Mouse (Mus musculus) gastrocnemius, adult 2 months (tissue): ENCODE data around the gene Zfp423. TPM values are rescaled to one million over a fixed set of nuclear protein-coding genes. Genes with fewer than 3 reads are reported as not detected.

Experiments
- DNase-seq: peaks from one replicate; pipeline ENCODE4 v3.0.0; 2022
- H3K27ac ChIP-seq: fragments of 200-600 bp; 2 replicates; pipeline ENCODE4 v1.8.1; 2022; ENCODE audit warnings: mild to moderate bottlenecking
- H3K4me3 ChIP-seq: fragments of 200-600 bp; 2 replicates; pipeline ENCODE4 v1.8.1; 2022; ENCODE audit warnings: mild to moderate bottlenecking, moderate library complexity
- CTCF ChIP-seq: fragments of 200-600 bp; IDR thresholded peaks from 2 replicates; pipeline ENCODE4 v1.8.1; 2022; ENCODE audit warnings: antibody characterized with exemption, mild to moderate bottlenecking, moderate library complexity
- intact Hi-C: fragments of 180-260 bp; cut with DNase I; formaldehyde crosslinking; loops from one replicate; pipeline ENCODE4 v1.15.1; 2025
- total RNA-seq, 2 experiments: library from RNA; stranded (reverse); gene quantifications; 2 replicates each; pipeline ENCODE4 v1.2.3; 2021

Zfp423 gene
- total RNA-seq, 2 experiments from 2014 or later: 13.0 to 15.6 TPM

- intact Hi-C loops: loop anchor here (2.0 to 5.0 kb wide), 2 partner anchors 39 to 89 kb away; no protein-coding TSS in a partner anchor
- H3K27ac ChIP-seq: peak overlapping the region; percentile 73
- peak overlapping the region; percentile 63 for H3K4me3 ChIP-seq
- peak; percentile 96 for TF ChIP-seq CTCF
- peak; percentile 85 for DNase-seq
Observed at GRCm38 (mm10) chr8:87663349-87664216, 295.8 kb downstream of the Zfp423 start.

GRCm38 (mm10) chr8:87662811-87663341 lies 296.5 kb downstream of the Zfp423 start:
- Histone ChIP-seq H3K27ac (peak overlapping the region; percentile 73), H3K4me3 (peak overlapping the region; percentile 63)
- intact Hi-C loops: loop anchor here (2.0 to 5.0 kb wide), 2 partner anchors 39 to 90 kb away; no protein-coding TSS in a partner anchor
- peak; percentile 68 for DNase-seq
- no peak for TF ChIP-seq CTCF

GRCm38 (mm10) chr8:87662307-87662771 lies 297.1 kb downstream of the Zfp423 start:
- intact Hi-C loops: loop anchor here (2.0 to 5.0 kb wide), 2 partner anchors 40 to 90 kb away; no protein-coding TSS in a partner anchor

GRCm38 (mm10) chr8:87660916-87661910 lies 298.2 kb downstream of the Zfp423 start:
- Histone ChIP-seq H3K4me3 (no peak overlapping the region), H3K27ac (no peak overlapping the region)
- DNase-seq: no peak
- TF ChIP-seq CTCF: no peak
- intact Hi-C loops: loop anchor here (5.0 kb wide), 1 partner anchor 41 kb away; no protein-coding TSS in a partner anchor

More at GRCm38 (mm10) chr8:87662307-87662771, 297.1 kb downstream of the Zfp423 start:
- Histone ChIP-seq H3K4me3 (peak overlapping the region; percentile 63), H3K27ac (peak overlapping the region; percentile 73)
- no peak for DNase-seq
- no peak for TF ChIP-seq CTCF

- Histone ChIP-seq H3K27ac (no peak overlapping the region), H3K4me3 (no peak overlapping the region)
- no peak for TF ChIP-seq CTCF
- no peak for DNase-seq
- intact Hi-C loops: loop anchor here (5.0 kb wide), 1 partner anchor 42 kb away; no protein-coding TSS in a partner anchor
Observed at GRCm38 (mm10) chr8:87660029-87660915, 299.1 kb downstream of the Zfp423 start.

- TF ChIP-seq CTCF: no peak
- no peak for DNase-seq
- no peak overlapping the region; the same call in 1 of the 2 replicates for H3K27ac ChIP-seq
- intact Hi-C loops: no loop called here
- no peak overlapping the region for H3K4me3 ChIP-seq
Observed at GRCm38 (mm10) chr8:87657488-87657887, 301.9 kb downstream of the Zfp423 start.

- intact Hi-C loops: no loop called here
Observed at GRCm38 (mm10) chr8:87656484-87657230, 302.7 kb downstream of the Zfp423 start.

GRCm38 (mm10) chr8:87655946-87656345 lies 303.4 kb downstream of the Zfp423 start:
- intact Hi-C loops: no loop called here
- H3K4me3 ChIP-seq: peak overlapping the region; percentile 75
- DNase-seq: peak; percentile 72
- TF ChIP-seq CTCF: no peak
- H3K27ac ChIP-seq: peak overlapping the region; percentile 81

More at GRCm38 (mm10) chr8:87656484-87657230, 302.7 kb downstream of the Zfp423 start:
- DNase-seq: peak; percentile 92
- peak overlapping the region; percentile 81 for H3K27ac ChIP-seq
- H3K4me3 ChIP-seq: peak overlapping the region; percentile 75
- TF ChIP-seq CTCF: no peak

GRCm38 (mm10) chr8:87647781-87648180 lies 311.6 kb downstream of the Zfp423 start:
- H3K4me3 ChIP-seq: no peak overlapping the region
- no peak for DNase-seq
- intact Hi-C loops: no loop called here
- TF ChIP-seq CTCF: no peak
- H3K27ac ChIP-seq: no peak overlapping the region

- Histone ChIP-seq H3K27ac (no peak overlapping the region), H3K4me3 (no peak overlapping the region)
- intact Hi-C loops: no loop called here
- DNase-seq: no peak
- TF ChIP-seq CTCF: no peak
Observed at GRCm38 (mm10) chr8:87645829-87646483, 313.4 kb downstream of the Zfp423 start.
